Mouse (Mus musculus): ENCODE measurements around the gene Acacb. TPM values are rescaled to one million over a fixed set of nuclear protein-coding genes. Genes with fewer than 3 reads are reported as not detected.

The Acacb gene
- polyA plus RNA-seq, 1 experiment from 2014 or later: 12.0 TPM

GRCm38 (mm10) chr5:114152359-114153092 is 6.2 kb downstream of the Acacb start:
- no peak overlapping the region for H3K4me3 ChIP-seq (ENCODE audit: low read length)
- ATAC-seq (replicated peaks; ENCODE audit: extremely low read depth, insufficient read depth, low FRiP score): no peak
- H3K27ac ChIP-seq (ENCODE audit: low read length): 0 out of 2 replicates have a peak overlapping the region, but pooled peaks have one; percentile 21

DNA sequence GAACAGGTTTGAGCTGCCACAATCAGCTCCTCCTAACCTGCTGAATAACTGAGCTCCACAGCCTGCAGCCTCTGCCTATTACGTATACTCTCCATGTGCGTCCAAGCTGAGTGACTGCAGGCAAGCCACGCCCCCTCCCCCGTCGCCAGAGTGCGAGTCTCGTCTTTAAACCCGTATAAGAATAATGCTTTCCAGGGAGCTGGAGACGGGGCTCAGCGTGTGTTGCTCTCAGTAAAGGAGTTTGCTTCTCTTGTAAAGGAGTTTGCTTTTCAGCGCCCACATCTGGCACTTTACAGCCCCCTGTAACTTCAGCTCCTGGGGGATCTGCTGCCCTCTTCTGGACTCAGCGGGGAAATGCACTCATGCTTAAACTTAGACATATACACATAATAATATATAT is 7.2 kb downstream of the Acacb start:
- H3K27ac ChIP-seq (ENCODE audit: low read length): no peak overlapping the region
- peaks cover 16% of the 10 kb centered on the region for H3K4me1 ChIP-seq (ENCODE audit: control insufficient read depth, insufficient read depth, low read length)
- 0 out of 2 replicates have a peak overlapping the region, but pooled peaks have one; percentile 16 for H3K4me2 ChIP-seq (ENCODE audit: low read depth, low read length)
- no peaks in the 10 kb centered on the region for H3K9me3 ChIP-seq (replicated peaks; ENCODE audit: control insufficient read depth, low read length)
- H3K27me3 ChIP-seq (ENCODE audit: control insufficient read depth, insufficient read depth, low read length): no peaks in the 10 kb centered on the region
- H3K9ac ChIP-seq (ENCODE audit: low read length): no peak overlapping the region
- H3K36me3 ChIP-seq (ENCODE audit: control insufficient read depth, insufficient read depth): no peaks in the 10 kb centered on the region
- H3K4me3 ChIP-seq (ENCODE audit: low read length): no peak overlapping the region
- WGBS: 13% methylated on average over 12 of the region's 12 CpGs
- no peak for ATAC-seq (replicated peaks; ENCODE audit: extremely low read depth, insufficient read depth, low FRiP score)

More at GRCm38 (mm10) chr5:114152359-114153092, 6.2 kb downstream of the Acacb start:
- WGBS: 77% methylated on average over 12 of the region's 12 CpGs
- no peaks in the 10 kb centered on the region for H3K9me3 ChIP-seq (replicated peaks; ENCODE audit: control insufficient read depth, low read length)
- peaks cover 16% of the 10 kb centered on the region for H3K4me1 ChIP-seq (ENCODE audit: control insufficient read depth, insufficient read depth, low read length)
- H3K4me2 ChIP-seq (ENCODE audit: low read depth, low read length): no peak overlapping the region
- H3K36me3 ChIP-seq (ENCODE audit: control insufficient read depth, insufficient read depth): no peaks in the 10 kb centered on the region
- H3K9ac ChIP-seq (ENCODE audit: low read length): no peak overlapping the region
- no peaks in the 10 kb centered on the region for H3K27me3 ChIP-seq (ENCODE audit: control insufficient read depth, insufficient read depth, low read length)

DNA sequence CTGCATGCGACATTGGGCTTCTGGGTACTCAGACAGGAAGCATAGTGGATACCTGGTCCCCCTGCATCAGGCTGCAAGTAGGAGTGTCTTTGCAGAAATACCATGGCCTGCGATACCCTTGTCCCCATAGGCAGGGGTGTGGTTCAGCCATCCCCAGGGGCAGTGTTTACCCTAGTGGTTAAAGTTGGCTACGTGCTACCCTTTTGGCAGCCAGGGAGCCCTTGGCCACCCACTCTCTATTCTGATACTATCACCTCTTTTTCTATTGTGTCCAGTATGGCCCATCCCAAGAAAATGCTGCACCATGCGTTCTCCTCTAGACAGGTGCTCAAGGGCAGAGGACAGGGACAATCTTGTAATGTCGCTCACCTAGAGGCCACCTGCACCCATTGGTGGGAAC is 8.4 kb downstream of the Acacb start:
- Histone ChIP-seq H3K36me3 (ENCODE audit: control insufficient read depth, insufficient read depth) (no peaks in the 10 kb centered on the region), H3K9me3 (replicated peaks; ENCODE audit: control insufficient read depth, low read length) (no peaks in the 10 kb centered on the region), H3K4me3 (ENCODE audit: low read length) (no peak overlapping the region), H3K9ac (ENCODE audit: low read length) (no peak overlapping the region), H3K27ac (ENCODE audit: low read length) (peak overlapping the region; percentile 55; the same call in 1 of the 2 replicates), H3K4me1 (ENCODE audit: control insufficient read depth, insufficient read depth, low read length) (peaks cover 16% of the 10 kb centered on the region), H3K4me2 (ENCODE audit: low read depth, low read length) (no peak overlapping the region), H3K27me3 (ENCODE audit: control insufficient read depth, insufficient read depth, low read length) (no peaks in the 10 kb centered on the region)
- ATAC-seq (replicated peaks; ENCODE audit: extremely low read depth, insufficient read depth, low FRiP score): no peak
- WGBS: 78% methylated on average over 5 of the region's 5 CpGs

DNA sequence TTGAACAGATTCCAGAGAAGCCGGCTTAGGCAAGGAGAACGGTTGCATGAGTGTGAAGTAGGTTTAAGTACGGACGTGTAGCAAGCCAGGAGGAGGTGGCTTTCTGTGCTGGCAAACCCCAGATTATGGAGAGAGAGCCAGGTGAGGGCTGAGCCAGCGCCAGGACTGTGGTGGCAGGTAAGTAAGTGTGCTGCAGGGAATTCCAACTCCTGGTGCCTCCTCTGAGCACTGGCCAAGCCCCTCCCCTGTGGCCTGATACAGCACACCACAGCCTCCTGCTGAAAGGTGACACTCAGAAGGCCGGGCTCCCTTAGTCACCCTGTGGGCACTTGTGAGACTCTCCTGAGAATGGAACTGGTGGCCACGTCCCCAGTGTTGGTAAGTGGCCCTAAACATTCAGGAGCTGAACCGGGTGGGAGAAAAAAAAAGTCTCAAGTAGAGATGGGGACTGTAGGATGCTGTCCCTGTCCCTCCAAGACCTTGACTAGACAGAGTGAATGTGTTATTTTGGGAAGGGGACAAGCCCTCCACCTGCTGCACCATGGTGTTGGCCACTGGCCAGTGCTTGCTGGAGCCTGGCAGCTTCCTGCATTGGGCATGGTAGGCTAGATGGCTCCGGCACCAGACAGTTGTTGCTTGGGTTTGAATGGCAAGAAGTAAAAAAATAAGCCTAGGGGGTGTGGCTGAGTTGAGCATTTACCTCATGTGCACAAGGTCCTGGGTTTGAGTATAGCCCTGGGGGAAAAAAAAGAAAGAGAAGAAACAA is 9.0 kb downstream of the Acacb start:
- Histone ChIP-seq H3K9me3 (replicated peaks; ENCODE audit: control insufficient read depth, low read length) (no peaks in the 10 kb centered on the region), H3K9ac (ENCODE audit: low read length) (no peak overlapping the region; the same call in 1 of the 2 replicates), H3K4me2 (ENCODE audit: low read depth, low read length) (no peak overlapping the region), H3K27ac (ENCODE audit: low read length) (peak overlapping the region; percentile 55), H3K36me3 (ENCODE audit: control insufficient read depth, insufficient read depth) (no peaks in the 10 kb centered on the region), H3K4me3 (ENCODE audit: low read length) (no peak overlapping the region), H3K27me3 (ENCODE audit: control insufficient read depth, insufficient read depth, low read length) (no peaks in the 10 kb centered on the region), H3K4me1 (ENCODE audit: control insufficient read depth, insufficient read depth, low read length) (peaks cover 16% of the 10 kb centered on the region)
- no peak for ATAC-seq (replicated peaks; ENCODE audit: extremely low read depth, insufficient read depth, low FRiP score)
- 44% methylated on average over 9 of the region's 9 CpGs for whole genome bisulfite sequencing

- Histone ChIP-seq H3K4me1 (ENCODE audit: control insufficient read depth, insufficient read depth, low read length) (peaks cover 16% of the 10 kb centered on the region), H3K4me3 (ENCODE audit: low read length) (no peak overlapping the region), H3K9ac (ENCODE audit: low read length) (no peak overlapping the region), H3K4me2 (ENCODE audit: low read depth, low read length) (no peak overlapping the region), H3K9me3 (replicated peaks; ENCODE audit: control insufficient read depth, low read length) (no peaks in the 10 kb centered on the region), H3K27me3 (ENCODE audit: control insufficient read depth, insufficient read depth, low read length) (no peaks in the 10 kb centered on the region), H3K27ac (ENCODE audit: low read length) (no peak overlapping the region), H3K36me3 (ENCODE audit: control insufficient read depth, insufficient read depth) (no peaks in the 10 kb centered on the region)
- ATAC-seq (replicated peaks; ENCODE audit: extremely low read depth, insufficient read depth, low FRiP score): no peak
- WGBS: 59% methylated on average over 7 of the region's 7 CpGs
Observed at GRCm38 (mm10) chr5:114157236-114157635, 10.9 kb downstream of the Acacb start.

GRCm38 (mm10) chr5:114161424-114161823 is 15.1 kb downstream of the Acacb start:
- no peaks in the 10 kb centered on the region for H3K27me3 ChIP-seq (ENCODE audit: control insufficient read depth, insufficient read depth, low read length)
- ATAC-seq (replicated peaks; ENCODE audit: extremely low read depth, insufficient read depth, low FRiP score): no peak
- H3K9ac ChIP-seq (ENCODE audit: low read length): no peak overlapping the region
- peaks cover 7% of the 10 kb centered on the region; the same call in 1 of the 2 replicates for H3K4me1 ChIP-seq (ENCODE audit: control insufficient read depth, insufficient read depth, low read length)
- H3K9me3 ChIP-seq (replicated peaks; ENCODE audit: control insufficient read depth, low read length): no peaks in the 10 kb centered on the region
- H3K27ac ChIP-seq (ENCODE audit: low read length): no peak overlapping the region
- H3K4me2 ChIP-seq (ENCODE audit: low read depth, low read length): no peak overlapping the region
- peaks cover 3% of the 10 kb centered on the region; the same call in 1 of the 2 replicates for H3K36me3 ChIP-seq (ENCODE audit: control insufficient read depth, insufficient read depth)
- WGBS: 78% methylated on average over 6 of the region's 6 CpGs
- no peak overlapping the region for H3K4me3 ChIP-seq (ENCODE audit: low read length)

DNA sequence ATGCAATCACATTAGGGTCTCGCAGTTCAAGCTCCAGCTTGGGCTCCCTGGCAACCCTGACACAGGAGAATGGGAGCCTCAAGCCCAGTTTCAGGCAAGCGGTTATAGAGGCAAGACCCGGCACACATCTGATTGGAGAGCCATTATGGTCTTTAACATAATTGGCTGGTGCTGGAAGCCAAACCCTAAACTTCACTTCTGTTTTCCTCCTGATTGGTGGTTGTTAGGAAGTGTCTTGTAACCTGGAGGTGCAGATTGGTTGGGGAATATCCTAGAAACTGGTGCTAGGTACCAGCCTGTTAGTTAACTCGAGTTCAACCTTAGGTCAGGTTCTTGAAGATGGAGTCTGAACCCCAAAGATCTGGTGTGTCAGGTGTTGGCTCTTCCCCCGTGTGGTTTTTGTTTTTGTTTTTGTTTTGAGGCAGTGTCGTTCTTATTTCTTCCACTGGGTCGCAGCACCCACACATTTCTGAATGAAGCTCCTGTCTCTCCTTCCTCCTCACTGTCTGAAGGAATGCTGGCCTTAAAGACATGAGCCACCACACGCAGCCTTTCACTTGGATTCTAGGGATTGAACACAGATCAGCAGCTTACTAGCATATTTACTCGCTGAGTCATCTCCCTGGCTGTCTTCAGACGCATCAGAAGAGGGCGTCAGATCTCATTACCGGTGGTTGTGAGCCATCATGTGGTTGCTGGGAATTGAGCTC is 15.9 kb downstream of the Acacb start:
- Histone ChIP-seq H3K36me3 (ENCODE audit: control insufficient read depth, insufficient read depth) (peaks cover 3% of the 10 kb centered on the region; the same call in 1 of the 2 replicates), H3K27ac (ENCODE audit: low read length) (no peak overlapping the region), H3K4me2 (ENCODE audit: low read depth, low read length) (no peak overlapping the region), H3K9me3 (replicated peaks; ENCODE audit: control insufficient read depth, low read length) (no peaks in the 10 kb centered on the region), H3K27me3 (ENCODE audit: control insufficient read depth, insufficient read depth, low read length) (no peaks in the 10 kb centered on the region), H3K4me1 (ENCODE audit: control insufficient read depth, insufficient read depth, low read length) (peaks cover 7% of the 10 kb centered on the region; the same call in 1 of the 2 replicates), H3K4me3 (ENCODE audit: low read length) (no peak overlapping the region), H3K9ac (ENCODE audit: low read length) (no peak overlapping the region)
- 41% methylated on average over 12 of the region's 12 CpGs for WGBS
- ATAC-seq (replicated peaks; ENCODE audit: extremely low read depth, insufficient read depth, low FRiP score): no peak

DNA sequence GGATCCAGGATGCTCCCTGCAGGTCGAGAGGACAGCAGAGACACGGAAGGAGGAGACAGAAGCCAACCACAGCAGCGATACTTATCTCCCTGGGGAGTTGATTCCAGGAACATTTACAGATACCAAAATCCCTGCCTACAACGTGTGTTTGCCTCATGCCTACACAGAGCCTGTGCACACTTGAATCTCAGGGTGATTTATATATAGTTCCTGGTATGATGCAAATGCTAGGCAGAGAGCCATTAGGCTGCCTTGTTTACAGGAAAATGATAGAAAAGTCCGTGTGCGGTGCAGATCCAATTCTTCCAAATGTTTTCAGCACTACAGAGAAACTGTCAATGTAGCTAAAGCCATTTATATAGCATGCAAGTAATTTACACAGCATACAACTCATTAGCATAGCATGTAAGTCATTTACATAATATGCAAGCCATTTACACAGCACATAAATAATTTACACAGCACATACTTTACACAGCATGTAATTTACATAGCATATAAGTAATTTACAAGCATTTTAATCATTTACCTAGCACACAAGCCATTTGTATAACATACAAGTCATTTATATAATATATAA is 16.9 kb downstream of the Acacb start:
- Histone ChIP-seq H3K4me1 (ENCODE audit: control insufficient read depth, insufficient read depth, low read length) (peaks cover 7% of the 10 kb centered on the region; the same call in 1 of the 2 replicates), H3K9ac (ENCODE audit: low read length) (no peak overlapping the region), H3K9me3 (replicated peaks; ENCODE audit: control insufficient read depth, low read length) (no peaks in the 10 kb centered on the region), H3K4me3 (ENCODE audit: low read length) (no peak overlapping the region), H3K27me3 (ENCODE audit: control insufficient read depth, insufficient read depth, low read length) (no peaks in the 10 kb centered on the region), H3K27ac (ENCODE audit: low read length) (peak overlapping the region; percentile 29; the same call in 1 of the 2 replicates), H3K36me3 (ENCODE audit: control insufficient read depth, insufficient read depth) (peaks cover 3% of the 10 kb centered on the region; the same call in 1 of the 2 replicates), H3K4me2 (ENCODE audit: low read depth, low read length) (no peak overlapping the region)
- no peak for ATAC-seq (replicated peaks; ENCODE audit: extremely low read depth, insufficient read depth, low FRiP score)
- 35% methylated on average over 6 of the region's 6 CpGs for WGBS
